Mouse (Mus musculus): ENCODE data around the gene Mtmr1. TPM values are rescaled to one million over a fixed set of nuclear protein-coding genes. Genes with fewer than 3 reads are reported as not detected.
A peak's percentile ranks its signal among the peaks of the same experiment; 100 is the strongest.

The Mtmr1 gene
- total RNA-seq, 2 experiments from 2014 or later, result 22.7 to 25.3 TPM

DNA sequence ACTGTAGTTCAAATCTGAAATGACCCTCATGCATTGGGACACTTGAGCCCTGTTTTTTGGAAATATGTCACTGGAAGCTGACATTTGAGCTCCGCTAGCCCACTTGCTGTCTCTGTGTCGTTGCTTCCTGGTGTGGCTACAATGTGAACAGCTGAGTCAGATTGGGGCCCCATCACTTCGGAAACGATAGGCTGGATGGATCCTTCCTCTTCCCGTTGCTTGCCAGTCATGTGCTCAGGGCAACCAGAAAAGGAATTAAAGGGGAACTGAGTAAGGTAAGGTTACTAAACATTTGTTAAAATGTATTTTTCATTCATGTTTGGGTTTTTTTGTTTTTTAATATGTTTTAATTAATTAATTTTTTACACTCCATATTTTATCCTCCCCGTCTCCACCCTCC, 74.9 kb downstream of the Mtmr1 start:
- no peak for DNase-seq (ENCODE audit: low spot score in 2 of 2)

DNA sequence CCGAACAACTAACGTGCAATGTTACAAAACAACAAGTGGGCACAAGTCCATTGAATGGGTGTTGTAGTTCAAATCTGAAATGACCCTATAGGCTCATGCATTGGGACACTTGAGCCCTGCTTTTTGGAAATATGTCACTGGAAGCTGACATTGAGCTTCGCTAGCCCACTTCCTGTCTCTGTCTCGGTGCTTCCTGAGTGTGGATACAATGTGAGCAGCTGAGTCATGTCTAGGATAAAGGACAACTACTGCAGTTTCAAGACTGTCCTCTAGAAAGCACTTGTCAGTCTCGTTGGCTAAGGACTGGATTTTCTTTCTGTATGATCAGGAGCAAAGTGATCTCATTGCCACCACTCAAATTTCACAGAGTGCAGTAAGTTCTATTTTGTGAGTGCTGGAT, 78.4 kb downstream of the Mtmr1 start:
- no peak for DNase-seq (ENCODE audit: low spot score in 2 of 2)

DNA sequence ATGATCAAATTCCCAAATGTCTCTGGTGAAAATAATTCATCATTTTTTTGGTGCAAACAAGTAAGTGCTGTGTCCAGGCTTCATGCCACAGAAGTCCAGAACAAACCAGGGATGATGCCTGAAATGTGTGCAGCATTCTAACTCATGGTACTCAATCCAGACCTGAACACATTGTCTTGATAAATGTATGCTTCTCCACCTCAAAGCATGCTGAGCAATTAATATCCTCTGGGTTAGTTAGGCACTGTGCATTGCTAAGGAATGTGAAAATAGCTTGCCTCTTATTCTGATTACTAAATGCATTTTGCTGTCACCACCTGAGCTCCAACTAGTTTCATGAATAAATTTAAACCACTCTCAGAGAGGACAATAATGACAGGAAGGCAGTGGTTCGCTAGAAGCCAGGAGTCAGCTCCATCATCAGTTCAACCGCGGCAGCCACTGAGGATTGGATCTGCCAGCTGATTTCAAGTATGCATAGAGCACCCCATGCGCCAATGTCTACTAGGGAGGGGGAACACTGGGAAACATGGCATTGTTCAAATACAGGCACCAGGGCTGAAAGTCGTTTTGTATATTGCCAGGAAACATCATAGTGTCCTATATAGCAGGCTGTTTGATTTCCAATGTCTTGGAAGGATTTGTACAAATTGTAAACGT, 91.6 kb downstream of the Mtmr1 start:
- DNase-seq (ENCODE audit: low spot score in 2 of 2), result no peak

- DNase-seq (ENCODE audit: low spot score in 2 of 2), result no peak
These were observed 99.7 kb downstream of the Mtmr1 start for GRCm38 (mm10) chrX:71464138-71464826.

- no peak for DNase-seq (ENCODE audit: low spot score in 2 of 2)
These were observed 100.9 kb downstream of the Mtmr1 start for GRCm38 (mm10) chrX:71465417-71465816.

- DNase-seq (ENCODE audit: low spot score in 2 of 2), result peak in 1 of 2 experiments; percentile 7
These were observed 102.9 kb downstream of the Mtmr1 start for GRCm38 (mm10) chrX:71467491-71467890.

Other genes with a start within 250 kb of the Mtmr1 start
- 10 to 100 TPM; 10.4 to 12.0 TPM for gene Mtm1, start 154.0 kb upstream of the Mtmr1 start, total RNA-seq (2021)
- gene Cd99l2, start 128.1 kb downstream of the Mtmr1 start, total RNA-seq (2021), result 10 to 100 TPM; 28.4 to 30.3 TPM
- 10 to 100 TPM; 41.4 to 49.0 TPM for gene Hmgb3, start 191.2 kb downstream of the Mtmr1 start, total RNA-seq (2021)

Data from gastrocnemius, postnatal 4 days (tissue).